Mouse (Mus musculus) CH12.LX (cell line): ENCODE data around the gene Gas7.

Experiments
- CTCF ChIP-seq, 2 experiments: IDR thresholded peaks in 1 of 2; conservative IDR thresholded peaks in 1 of 2; 2 replicates each; pipeline ENCODE4 v1.5.1; 2011 to 2012; ENCODE audit warnings: low read depth in 2 of 2, low read length in 2 of 2, improper control_type of control experiment in 1 of 2, inconsistent platforms in 1 of 2, mild to moderate bottlenecking in 1 of 2, moderate library complexity in 1 of 2
- EP300 ChIP-seq: IDR thresholded peaks from 2 replicates; pipeline ENCODE4 v1.6.1; 2011; ENCODE audit warnings: low read length, improper control_type of control experiment
- GABPA ChIP-seq: IDR thresholded peaks from 2 replicates; pipeline ENCODE4 v1.6.1; 2012; ENCODE audit warnings: low read depth, low read length, improper control_type of control experiment, inconsistent platforms; ENCODE audit not compliant: insufficient replicate concordance
- IRF4 ChIP-seq: IDR thresholded peaks from 2 replicates; pipeline ENCODE4 v1.6.1; 2014; ENCODE audit warnings: low read depth, mild to moderate bottlenecking, inconsistent platforms, low read length, improper control_type of control experiment
- MAX ChIP-seq: IDR thresholded peaks from 2 replicates; pipeline ENCODE4 v1.6.1; 2011; ENCODE audit warnings: low read length, improper control_type of control experiment
- MEF2A ChIP-seq: IDR thresholded peaks from 2 replicates; pipeline ENCODE4 v1.6.1; 2014; ENCODE audit warnings: low read depth, mild to moderate bottlenecking, inconsistent platforms, low read length, improper control_type of control experiment, borderline replicate concordance
- MYC ChIP-seq: IDR thresholded peaks from 2 replicates; pipeline ENCODE4 v1.6.1; 2011; ENCODE audit warnings: low read depth, mild to moderate bottlenecking, improper control_type of control experiment, low read length
- POLR2A ChIP-seq: IDR thresholded peaks from 2 replicates; pipeline ENCODE4 v1.6.1; 2011; ENCODE audit warnings: low read depth, mild to moderate bottlenecking, improper control_type of control experiment, low read length
- RAD21 ChIP-seq: IDR thresholded peaks from 2 replicates; pipeline ENCODE4 v1.6.1; 2011; ENCODE audit warnings: low read depth, mild to moderate bottlenecking, low read length, improper control_type of control experiment, moderate library complexity
- ZC3H11A ChIP-seq: IDR thresholded peaks from 2 replicates; pipeline ENCODE4 v1.6.1; 2012; ENCODE audit warnings: low read depth, mild to moderate bottlenecking, inconsistent platforms, low read length, improper control_type of control experiment
- ZKSCAN1 ChIP-seq: IDR thresholded peaks from 2 replicates; pipeline ENCODE4 v1.6.1; 2012; ENCODE audit warnings: low read depth, inconsistent platforms, low read length, improper control_type of control experiment, borderline replicate concordance
- ZNF384 ChIP-seq: IDR thresholded peaks from 2 replicates; pipeline ENCODE4 v1.6.1; 2012; ENCODE audit warnings: low read depth, low read length, improper control_type of control experiment, inconsistent platforms

DNA sequence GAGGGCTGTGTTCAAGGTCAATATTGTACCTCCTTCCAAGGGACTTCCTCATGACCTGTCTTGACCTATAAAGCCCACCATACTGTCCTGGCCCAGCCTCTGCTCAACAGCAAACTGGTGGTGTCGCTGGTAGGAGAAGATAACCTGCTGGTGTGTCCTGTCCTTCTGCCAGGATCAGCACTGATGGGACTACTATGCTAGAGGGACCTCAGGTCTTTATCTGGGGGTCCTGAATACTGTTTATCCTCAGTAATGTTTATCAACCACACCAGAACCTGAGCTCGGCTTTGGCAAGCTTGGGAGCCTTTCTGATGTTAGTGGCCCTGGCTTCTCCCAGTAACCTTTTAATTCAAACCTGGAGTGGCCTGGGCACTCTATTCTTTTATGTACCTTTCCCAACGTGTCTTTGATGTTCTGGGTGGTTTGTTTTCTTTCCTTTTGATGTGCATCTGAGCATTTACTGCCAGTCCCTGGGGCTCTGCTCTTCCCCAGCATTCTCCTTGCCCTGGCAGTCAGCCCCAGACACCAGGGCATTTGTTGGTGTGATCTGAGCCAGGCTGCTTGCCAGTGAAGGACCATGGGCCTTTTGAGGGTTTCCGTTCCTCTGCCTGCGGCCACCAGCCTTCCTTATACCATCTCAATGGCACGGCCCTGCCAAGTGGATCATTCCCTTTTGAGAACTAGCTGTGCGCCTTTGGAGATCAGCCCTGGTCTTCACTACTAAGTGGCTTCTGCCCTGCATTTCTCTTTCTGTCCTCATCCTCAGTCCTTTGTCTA lies 46.4 kb downstream of the Gas7 start:
- TF ChIP-seq MYC (no peak), POLR2A (no peak), ZKSCAN1 (no peak), ZNF384 (no peak), CTCF (conservative IDR thresholded peaks at IDR 0.05 in 1 of 2, IDR thresholded peaks at IDR 0.05 in 1 of 2; ENCODE audit: low read depth in 2 of 2, low read length in 2 of 2) (no peak), ZC3H11A (no peak), MAX (no peak), GABPA (no peak), EP300 (no peak), RAD21 (no peak), MEF2A (no peak), IRF4 (no peak)
